In the genomic region with DNA sequence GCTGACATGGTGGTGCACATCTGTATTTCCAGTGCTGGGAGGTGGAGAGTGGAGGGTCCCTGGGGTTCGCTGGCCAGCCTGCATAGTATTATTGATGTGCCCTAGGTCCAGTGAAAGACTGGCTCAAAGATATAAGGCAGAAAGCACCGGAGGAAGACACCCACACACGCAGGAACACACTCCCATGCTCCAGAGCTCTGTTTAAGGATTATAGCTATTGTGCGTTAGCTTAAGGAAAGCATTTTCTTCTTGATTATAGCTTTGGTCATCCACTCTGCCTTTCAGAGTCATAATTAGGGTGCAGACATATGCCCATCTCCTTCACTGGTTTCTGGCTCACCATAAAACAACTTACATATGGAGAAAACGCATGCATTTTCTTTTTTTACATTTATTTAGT, we compare ENCODE assay signal across 25 mouse cellular contexts.
"Had no signal": no experiment of that assay in that cellular context is flagged by ENCODE, and none has a peak within 500 bp of the region (broad histone marks: within the 10 kb centered on the region; RNA-seq: fewer than 3 reads in every experiment).

No protein-coding gene starts in this region.

- H3K27me3 ChIP-seq: heart, embryonic 12.5 days; hindbrain, embryonic 12.5 days; intestine, embryonic 15.5 days; limb, embryonic 12.5 days; liver, embryonic 13.5 days; liver, embryonic 15.5 days had no signal

- H3K27ac ChIP-seq: gastrocnemius, adult 2 months; heart, embryonic 10.5 days; hindbrain, embryonic 10.5 days; hindbrain, embryonic 12.5 days; hindbrain, embryonic 14.5 days; intestine, embryonic 15.5 days; kidney, postnatal 0 days; left cerebral cortex, adult 2 months; limb, embryonic 10.5 days; limb, embryonic 12.5 days; liver, embryonic 13.5 days; liver, embryonic 15.5 days had no signal

- H3K4me1 ChIP-seq: heart, embryonic 10.5 days; heart, embryonic 12.5 days; hindbrain, embryonic 10.5 days; liver, embryonic 13.5 days; liver, embryonic 15.5 days had no signal

- H3K9me3 ChIP-seq: heart, embryonic 10.5 days; heart, embryonic 12.5 days; hindbrain, embryonic 10.5 days; hindbrain, embryonic 12.5 days; intestine, embryonic 15.5 days; limb, embryonic 10.5 days; limb, embryonic 12.5 days; liver, embryonic 13.5 days; liver, embryonic 15.5 days had no signal

- ATAC-seq: hindbrain, embryonic 16.5 days; inflammation-experienced regulatory T-cells, adult 6 months; intestine, postnatal 0 days had no signal

- H3K9ac ChIP-seq: heart, embryonic 12.5 days; hindbrain, embryonic 12.5 days; hindbrain, embryonic 14.5 days; intestine, embryonic 15.5 days; limb, embryonic 12.5 days; liver, embryonic 13.5 days; liver, embryonic 15.5 days had no signal

- H3K4me3 ChIP-seq: gastrocnemius, adult 2 months; heart, embryonic 10.5 days; heart, embryonic 12.5 days; hindbrain, embryonic 10.5 days; hindbrain, embryonic 12.5 days; intestine, embryonic 15.5 days; left cerebral cortex, adult 2 months; limb, embryonic 10.5 days; limb, embryonic 12.5 days; liver, embryonic 13.5 days; liver, embryonic 15.5 days had no signal

- H3K4me2 ChIP-seq: heart, embryonic 12.5 days; hindbrain, embryonic 12.5 days; hindbrain, embryonic 14.5 days; intestine, embryonic 15.5 days; limb, embryonic 12.5 days; liver, embryonic 11.5 days; liver, embryonic 13.5 days; liver, embryonic 15.5 days had no signal

- H3K36me3 ChIP-seq: heart, embryonic 10.5 days; heart, embryonic 12.5 days; hindbrain, embryonic 10.5 days; hindbrain, embryonic 12.5 days; intestine, embryonic 15.5 days; limb, embryonic 10.5 days; limb, embryonic 12.5 days; liver, embryonic 13.5 days; liver, embryonic 15.5 days had no signal

- DNase-seq: gastrocnemius, adult 2 months; gastrocnemius, postnatal 10 days; gastrocnemius, postnatal 25 days; heart, adult 18-20 months; heart, postnatal 10 days; heart, postnatal 4 days; kidney, adult 8-10 months; kidney, postnatal 25 days; liver; liver, embryonic 13.5 days had no signal
